Mouse (Mus musculus): ENCODE measurements around the gene Fam234b.

Gene Fam234b

DNA sequence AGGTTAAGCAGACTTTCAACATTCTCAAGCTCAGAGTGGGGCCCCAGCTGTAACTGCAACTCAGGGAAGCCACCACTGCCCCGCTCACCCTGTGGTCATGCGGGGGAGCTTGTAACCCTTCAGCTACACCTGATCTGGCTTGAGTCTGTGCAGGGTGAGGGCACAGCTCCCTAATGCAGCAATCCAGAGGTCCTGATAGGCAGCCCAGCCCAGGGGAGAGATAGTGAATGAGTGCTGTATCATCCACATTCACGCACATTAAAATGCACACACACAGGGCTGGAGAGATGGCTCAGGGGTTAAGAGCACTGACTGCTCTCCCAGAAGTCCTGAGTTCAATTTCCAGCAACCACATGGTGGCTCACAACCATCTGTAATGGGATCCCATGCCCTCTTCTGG, 19.2 kb upstream of the Fam234b start:
- in situ Hi-C loops (cut with MboI; ENCODE audit: low sequenced_read_pairs) = no loop called here

DNA sequence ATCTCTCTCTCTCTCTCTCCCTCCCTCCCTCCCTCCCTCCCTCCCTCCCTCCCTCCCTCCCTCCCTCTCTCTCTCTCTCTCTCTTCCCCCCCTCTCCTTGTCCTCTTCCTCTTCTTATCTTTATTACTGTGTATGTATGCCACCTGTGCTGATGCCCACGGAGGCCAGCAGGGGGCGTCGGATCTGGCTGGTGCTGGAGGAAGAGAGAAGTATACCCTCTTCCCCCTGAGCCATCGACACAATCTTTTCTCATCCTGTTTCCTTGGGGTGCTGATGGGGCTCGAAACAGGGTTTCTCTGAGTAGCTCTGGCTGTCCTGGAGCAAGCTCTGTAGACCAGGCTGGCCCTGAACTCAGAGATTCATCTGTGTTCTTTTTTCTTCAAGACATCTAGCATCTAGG, 14.9 kb upstream of the Fam234b start:
- in situ Hi-C loops (cut with MboI; ENCODE audit: low sequenced_read_pairs) = no loop called here

DNA sequence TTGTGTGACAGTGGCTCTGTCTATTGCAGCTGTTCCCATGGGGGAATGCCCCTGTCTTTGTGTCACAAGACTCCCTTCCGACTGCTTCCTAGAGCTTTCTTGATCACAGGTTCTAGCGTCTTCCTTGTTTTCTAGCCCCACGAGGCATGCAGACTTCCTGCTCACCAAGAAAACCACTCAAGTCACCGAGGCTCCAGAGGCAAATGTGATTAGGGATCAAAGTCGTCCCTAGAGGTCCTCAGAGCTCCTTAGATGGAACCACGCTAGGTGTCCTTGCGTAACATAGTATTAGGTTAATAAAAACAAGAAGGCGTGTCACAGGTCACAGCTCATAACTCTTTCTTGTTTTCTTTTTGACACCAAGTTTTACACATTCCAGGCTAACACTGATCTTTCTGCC, 13.8 kb upstream of the Fam234b start:
- in situ Hi-C loops (cut with MboI; ENCODE audit: low sequenced_read_pairs) = no loop called here

DNA sequence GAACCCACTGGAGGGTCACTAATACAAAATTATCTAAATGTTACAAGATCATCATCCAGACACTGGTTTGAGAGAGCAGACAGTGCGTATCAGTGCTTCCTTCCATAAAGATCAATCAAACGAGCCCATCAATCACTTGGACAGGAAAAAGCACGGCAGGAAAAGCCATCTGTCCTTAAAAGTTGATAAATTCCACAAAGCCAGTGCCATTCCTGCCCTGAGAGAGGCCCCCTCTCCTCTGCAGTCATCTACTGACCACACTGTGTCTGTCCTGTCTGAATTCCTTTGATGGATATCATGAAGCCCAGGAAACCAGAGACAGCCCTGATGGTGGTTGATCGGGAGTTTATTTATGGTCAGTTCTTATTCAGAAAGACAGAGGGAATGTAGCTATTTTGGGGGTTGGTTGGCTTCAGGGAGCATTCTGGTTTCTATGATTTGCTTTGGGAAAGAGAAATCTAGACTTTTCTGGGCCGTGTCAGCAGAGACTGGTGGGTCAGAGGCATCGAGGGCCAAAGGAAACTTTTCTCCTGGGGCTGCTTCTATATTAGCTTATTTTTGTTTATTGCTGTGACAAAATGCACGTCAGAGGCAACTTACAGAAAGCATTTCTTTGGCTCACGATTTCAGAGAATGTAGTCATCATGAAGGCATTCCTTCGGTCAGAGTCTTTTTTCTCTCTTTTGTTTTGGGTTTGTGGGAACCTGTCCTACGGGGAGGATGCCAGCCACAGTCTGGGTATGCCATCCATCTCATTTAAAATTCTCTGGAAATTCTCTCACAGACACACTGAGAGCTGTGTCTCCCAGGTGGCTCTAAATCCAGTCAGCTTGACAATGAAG, 10.5 kb upstream of the Fam234b start:
- in situ Hi-C loops (cut with MboI; ENCODE audit: low sequenced_read_pairs) = no loop called here

DNA sequence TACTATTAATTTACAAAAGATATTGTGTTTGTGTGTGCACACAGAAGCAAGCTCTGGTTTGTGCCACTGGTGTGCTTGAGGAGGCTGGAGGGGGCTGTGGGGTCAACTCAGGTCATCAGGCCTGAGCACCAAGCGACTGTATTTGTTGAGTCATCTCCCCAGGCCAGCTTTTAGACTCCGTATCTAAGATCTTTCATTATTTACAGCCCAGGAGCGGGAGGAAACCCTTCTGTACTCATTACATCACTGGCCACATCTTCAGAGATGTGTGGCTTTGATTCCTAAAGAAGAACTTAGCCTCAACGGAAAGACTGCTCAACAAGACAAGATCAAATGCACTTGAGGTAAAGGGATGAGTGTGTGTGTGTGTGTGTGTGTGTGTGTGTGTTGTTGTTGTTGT, 9.1 kb upstream of the Fam234b start:
- in situ Hi-C loops (cut with MboI; ENCODE audit: low sequenced_read_pairs) = no loop called here

DNA sequence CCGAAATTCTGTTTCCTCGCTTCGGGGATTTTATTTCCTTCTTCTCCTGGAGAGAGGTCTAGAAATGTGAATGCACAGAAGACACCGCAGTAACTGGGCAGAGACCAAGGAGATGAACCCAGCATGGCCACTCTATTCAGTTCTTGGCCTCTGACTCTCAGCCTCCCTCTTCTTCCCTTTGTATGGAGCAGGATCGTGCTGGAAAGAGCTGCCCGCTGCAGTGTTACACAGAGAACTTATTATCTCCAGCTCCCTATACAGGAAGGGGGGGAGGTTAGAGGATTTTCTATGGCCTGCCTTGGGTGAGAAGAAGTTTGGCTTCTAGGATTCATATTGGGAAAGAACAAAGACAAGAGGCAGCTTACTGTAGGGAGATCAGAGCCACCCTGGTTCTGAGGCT, 7.7 kb upstream of the Fam234b start:
- in situ Hi-C loops (cut with MboI; ENCODE audit: low sequenced_read_pairs) = no loop called here

DNA sequence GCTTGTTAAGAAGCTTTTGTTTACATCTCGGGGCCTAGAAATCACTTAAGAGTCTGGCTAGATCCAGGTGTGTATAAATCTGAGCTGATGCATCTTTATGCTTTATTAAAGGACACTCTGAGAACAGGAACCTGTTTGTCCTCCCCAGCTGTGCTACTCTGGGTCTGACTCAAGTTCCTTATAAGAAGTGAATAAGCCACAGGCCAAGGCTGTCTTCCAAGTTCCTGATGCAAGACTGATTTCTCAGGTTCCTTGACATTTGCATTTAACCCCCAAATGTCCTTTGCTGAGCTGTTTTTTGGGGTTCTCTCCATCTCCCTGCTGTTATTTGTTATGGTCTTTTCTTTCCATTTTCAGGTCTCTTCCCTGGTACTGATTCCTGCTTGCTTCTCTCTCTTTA, 5.9 kb upstream of the Fam234b start:
- in situ Hi-C loops (cut with MboI; ENCODE audit: low sequenced_read_pairs) = no loop called here

DNA sequence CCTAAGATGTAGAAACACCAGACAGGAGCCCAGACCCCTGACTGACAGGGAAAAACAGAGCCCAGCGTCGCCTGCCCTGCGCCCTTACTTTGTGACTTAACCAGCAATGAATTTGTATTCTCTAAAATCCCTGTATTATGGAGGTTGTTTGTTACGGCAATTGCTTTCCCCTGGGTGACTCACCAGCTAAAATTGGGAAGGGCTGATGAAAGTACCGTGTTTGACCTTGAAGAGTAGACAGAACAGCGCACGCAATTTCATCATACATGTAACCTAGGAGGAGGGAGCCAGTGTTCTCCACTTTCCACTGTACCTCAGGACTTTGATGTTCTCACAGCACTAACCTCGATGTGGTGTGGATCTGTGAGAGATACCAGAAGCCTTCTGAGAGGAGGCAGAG, 4.8 kb upstream of the Fam234b start:
- in situ Hi-C loops (cut with MboI; ENCODE audit: low sequenced_read_pairs) = no loop called here

DNA sequence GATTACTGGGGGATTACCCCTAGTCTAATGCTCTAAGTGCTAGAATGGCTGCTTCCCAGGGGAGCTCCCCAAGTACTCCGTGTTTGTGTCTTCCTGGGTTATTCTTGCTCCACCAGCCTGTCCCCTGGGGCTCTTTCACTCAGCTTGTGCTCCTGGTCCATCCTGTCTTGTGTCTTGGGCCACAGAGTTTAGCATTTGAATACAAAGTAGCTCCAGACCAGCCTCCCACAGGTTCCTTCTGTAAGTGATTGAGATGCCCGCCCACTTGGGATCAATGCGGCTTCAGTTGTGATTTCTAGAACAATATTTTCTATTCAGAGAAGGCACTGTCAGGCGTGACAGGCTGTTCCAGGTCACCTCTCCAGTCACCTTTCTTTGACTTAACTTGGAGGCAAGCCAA, 4.0 kb upstream of the Fam234b start:
- in situ Hi-C loops (cut with MboI; ENCODE audit: low sequenced_read_pairs) = no loop called here

DNA sequence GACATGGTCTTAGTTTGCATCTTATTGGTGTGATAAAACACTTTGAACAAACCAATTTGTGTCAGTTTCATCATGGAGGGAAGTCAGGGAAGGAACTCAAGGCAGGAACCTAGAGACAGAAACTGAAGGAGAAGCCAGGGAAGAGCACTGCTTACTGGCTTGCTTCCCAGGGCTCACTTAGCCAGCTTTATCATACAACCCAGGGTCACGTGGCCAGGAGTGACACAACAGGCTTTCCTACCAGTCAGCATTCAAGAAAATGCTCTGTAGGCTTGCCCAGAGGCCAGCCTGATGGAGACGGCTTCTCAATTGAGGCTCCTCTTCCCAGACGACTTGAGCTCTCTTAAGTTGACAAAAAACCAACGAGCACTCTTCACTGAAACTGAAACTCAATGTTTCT, 2.9 kb upstream of the Fam234b start:
- in situ Hi-C loops (cut with MboI; ENCODE audit: low sequenced_read_pairs) = no loop called here

DNA sequence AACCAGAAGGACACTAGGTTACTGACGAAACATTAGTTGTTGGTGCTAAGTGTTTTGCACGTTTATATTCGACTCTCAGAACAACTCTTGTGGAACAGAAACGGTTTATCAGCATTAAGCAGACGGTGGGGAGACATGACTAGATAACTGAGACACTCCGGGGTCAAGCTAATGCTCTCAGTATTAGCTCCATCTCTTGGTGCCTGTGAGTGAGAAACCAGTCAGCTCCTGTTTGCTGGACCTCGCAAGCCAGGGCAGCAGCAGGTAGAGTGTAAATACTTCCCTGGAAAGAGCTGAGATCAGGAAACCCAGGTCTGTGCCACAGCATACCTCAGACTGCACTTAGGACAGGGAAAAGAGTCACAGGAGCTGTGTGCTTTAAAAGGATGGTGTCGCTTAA, 1.1 kb upstream of the Fam234b start:
- in situ Hi-C loops (cut with MboI; ENCODE audit: low sequenced_read_pairs) = no loop called here

DNA sequence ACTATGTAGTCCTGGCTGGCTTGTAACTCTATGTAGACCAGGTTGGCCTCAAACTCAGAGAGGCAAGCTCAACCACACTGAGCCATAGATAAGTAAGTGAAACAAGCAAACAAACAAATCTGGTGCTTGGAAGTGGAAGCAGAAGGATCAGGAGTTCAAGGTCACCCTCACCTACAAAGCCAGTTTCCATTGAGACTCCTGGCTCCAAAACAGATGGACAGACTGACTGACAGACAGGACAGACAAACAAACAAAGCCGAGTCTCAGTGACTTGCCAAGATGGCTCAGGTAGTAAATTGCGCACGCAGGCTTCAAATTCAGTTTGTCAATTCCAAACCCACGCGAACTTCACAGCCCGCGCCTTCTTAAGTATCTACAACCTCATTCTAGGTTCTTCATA, 331 bp upstream of the Fam234b start:
- in situ Hi-C loops (cut with MboI; ENCODE audit: low sequenced_read_pairs) = no loop called here

DNA sequence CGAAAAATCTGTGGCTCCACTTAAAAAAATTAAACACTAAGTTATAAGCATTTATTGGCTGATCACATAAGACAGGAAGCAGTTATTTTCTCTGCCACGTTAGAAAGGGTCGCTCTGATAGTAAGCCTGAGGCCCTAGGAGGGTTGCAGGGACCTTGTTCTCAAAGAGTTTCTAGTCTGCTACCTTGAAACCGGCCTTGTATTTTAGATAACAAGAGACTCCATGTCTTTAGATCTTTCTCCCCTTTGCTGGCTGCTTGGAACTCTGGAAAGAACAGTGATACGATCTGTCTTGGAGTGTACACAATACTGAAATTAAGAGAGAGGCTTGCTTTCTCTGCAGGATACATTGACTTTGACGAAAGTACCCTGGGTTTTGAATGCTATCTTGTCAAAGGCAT, 949 bp downstream of the Fam234b start:
- in situ Hi-C loops (cut with MboI; ENCODE audit: low sequenced_read_pairs) = no loop called here

DNA sequence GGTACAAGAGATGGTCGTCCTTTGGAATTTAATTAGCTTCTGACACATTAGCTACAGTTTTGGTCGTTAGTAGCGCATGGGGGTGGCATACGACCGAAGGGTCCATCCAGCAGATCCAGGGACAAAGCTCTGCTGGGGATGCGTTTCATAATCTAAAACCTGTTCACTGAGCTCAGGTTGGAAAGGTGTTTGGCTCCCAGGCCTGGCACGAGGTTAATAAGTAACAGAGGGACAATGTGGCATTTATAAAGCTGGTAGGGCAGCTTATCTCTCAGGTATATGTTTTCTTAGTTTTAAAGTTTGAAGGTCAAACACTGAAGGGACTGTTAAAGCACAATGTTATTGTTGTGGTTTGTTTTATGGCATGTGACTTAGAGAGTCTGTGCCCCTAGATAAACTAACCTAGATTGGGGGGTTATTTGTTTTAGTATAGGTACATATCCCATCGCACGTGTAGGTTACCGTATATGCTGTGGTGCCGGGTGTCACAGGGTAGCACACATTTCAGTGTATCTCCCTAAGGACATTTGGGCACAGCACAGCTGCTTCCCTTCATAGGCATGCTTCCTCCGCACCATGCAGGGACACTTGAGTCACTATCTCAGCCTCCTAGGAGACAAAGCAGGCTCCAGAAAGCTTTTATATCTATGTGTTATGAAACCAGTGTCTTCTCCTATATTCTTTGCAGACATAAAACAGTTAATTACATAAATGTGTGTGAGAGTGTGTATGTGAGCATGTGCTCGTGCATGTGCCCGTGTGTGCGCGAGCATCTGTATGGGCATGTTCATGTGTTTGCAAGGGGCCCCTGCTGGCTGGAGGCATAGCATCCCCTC, 2.6 kb downstream of the Fam234b start:
- in situ Hi-C loops (cut with MboI; ENCODE audit: low sequenced_read_pairs) = no loop called here

DNA sequence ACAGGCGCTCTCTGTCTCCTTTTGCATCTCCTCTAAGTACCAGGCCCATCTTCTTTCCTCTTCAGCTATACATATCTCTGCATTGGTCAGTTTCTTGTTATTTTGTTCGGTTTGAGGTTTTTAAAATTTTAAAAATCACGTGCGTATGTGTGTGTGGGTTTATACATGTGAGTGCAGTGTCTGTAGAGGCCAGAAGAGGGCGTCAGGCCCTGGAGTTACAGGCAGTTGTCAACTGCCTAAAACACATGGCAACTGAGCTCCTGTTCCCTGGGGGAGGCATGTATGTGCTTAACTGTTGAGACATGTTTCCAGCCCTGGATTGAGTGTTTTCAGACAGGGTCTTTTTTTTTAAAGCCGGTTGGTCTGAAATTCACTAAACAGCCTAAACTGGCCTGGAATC, 4.9 kb downstream of the Fam234b start:
- in situ Hi-C loops (cut with MboI; ENCODE audit: low sequenced_read_pairs) = no loop called here

DNA sequence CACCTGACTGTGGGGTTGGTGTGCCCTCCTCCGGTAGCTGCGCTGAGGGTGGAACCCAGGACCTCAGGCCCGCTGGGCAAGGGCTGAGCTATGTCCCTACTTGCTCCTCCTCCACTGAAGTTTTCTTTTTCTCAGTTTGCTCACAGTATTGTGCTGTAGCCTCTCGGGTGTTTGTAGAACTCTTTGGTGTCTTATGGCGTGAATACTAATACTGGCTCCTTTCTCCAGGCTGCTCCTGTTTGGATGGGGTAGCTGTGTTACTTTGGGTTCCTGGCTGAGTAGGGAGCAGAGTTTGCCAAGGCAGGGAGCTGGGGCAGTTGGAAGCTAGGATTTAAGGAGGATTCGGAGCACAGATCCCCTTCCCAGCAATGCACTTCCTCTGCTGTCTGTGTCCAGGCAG, 6.0 kb downstream of the Fam234b start:
- in situ Hi-C loops (cut with MboI; ENCODE audit: low sequenced_read_pairs) = no loop called here

DNA sequence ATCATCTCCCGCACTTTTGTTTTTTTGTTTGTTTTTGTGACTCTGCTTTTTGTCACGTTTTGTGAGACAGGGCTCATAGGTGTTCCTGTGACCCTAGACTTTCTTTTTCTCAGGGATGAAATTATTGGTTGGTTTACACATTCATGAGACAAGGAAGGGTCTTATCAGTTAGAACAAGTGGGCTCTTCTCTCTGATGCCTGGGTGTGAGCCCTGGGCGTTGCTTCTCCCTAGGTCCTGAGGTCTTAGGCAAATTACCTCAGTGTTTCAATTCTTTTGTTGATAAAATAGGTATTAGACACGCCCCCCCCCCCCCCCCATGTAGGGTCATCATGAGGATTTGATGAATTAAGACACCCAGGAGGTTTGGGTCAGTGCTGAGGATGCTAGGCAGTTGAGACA, 7.1 kb downstream of the Fam234b start:
- in situ Hi-C loops (cut with MboI; ENCODE audit: low sequenced_read_pairs) = no loop called here

DNA sequence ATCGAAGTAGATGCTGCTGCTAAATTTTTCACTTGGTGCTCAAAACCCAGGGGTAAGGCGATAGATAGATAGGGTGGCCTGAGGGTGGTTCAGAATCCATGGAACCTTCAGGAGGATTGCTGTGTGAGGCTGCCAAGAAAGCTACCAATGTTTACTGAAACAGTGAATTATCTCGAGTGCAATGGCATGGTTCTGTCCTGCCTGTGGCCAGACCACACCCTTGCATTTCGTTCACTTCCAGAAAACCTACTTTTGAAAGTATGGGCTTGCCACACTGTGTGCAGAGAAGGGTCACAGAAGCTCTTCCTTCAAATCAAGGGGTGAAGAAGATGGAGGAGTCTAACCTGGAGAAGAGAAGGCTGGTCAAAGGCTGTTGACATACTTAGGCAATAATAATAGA, 8.0 kb downstream of the Fam234b start:
- in situ Hi-C loops (cut with MboI; ENCODE audit: low sequenced_read_pairs) = no loop called here

DNA sequence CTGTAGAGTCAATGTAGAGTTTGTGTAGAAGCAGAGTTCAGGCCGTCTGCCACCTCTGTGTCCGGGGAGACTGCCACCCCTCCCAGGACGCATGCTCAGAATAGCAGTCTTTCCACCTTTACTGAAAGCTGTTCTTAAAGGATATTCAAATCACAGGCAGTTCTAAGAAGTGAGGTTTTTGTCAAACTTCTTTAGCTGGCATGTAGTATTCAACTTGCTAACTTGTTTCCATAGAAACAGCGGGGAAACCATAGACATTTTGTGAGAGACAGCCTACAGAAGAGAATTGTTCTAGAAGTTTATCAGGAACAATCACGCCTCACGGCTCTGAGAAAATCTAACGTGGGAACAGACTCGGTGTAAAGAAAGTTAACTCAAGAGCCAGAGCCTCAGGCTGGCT, 9.1 kb downstream of the Fam234b start:
- in situ Hi-C loops (cut with MboI; ENCODE audit: low sequenced_read_pairs) = no loop called here

DNA sequence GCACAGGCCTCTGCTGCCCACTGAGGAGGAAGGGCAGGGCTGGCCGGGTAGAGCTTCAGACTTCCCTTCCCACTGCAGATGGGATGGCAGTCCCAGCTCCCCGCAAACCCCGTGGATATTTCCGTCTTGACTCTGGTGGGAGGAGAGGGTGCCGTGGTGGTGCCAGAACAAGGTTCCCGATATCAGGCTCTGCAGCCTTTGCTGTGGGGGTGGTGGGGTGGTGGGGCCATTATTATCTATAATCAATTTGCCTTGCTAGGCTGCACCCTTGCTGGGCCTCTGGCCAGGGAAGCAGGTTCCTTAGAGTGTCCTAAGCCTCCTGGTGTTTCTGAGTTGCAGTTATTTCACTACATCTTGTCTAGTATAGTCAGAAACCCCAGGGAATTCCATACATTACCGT, 13.4 kb downstream of the Fam234b start:
- in situ Hi-C loops (cut with MboI; ENCODE audit: low sequenced_read_pairs) = no loop called here

DNA sequence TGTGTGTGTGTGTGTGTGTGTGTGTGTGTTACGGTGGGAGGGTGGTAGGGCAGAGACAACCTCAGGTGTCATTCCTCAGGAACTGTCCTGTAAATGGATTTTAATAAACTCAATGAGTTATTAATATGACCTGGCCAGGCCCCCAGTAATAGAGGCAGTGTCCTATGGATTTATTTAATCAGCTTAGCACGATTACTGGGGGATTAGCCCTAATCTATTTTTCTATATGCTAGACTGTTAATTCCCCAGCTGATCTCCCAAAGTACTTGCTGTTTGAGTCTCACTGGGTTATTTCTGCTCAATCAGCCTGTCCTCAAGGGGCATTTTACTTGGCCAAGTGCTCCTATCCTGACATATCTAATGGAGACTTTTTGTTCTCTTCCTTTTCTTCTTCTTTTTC, 14.9 kb downstream of the Fam234b start:
- in situ Hi-C loops (cut with MboI; ENCODE audit: low sequenced_read_pairs) = no loop called here

DNA sequence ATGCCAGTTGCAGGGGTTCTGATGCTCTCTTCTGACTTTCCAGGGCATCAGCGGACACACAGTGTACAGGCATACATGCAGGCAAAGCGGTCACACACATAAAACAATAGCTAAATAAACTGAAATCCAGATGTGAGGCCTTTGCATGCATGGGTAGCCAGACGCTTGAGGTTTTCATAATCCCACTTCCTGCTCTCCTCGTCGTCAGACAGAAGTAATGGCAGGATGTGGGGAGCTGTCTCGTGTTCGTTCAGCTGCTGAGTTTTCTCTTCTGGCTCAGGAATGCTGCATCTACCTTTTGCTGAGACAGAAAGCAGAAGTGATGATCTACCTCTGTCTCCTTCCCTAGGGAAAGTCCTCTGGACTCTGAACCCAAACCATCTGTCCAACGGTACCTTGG, 20.6 kb downstream of the Fam234b start:
- in situ Hi-C loops (cut with MboI; ENCODE audit: low sequenced_read_pairs) = no loop called here
